Mouse (Mus musculus) urinary bladder, postnatal 4 days (tissue): Measurements from ENCODE around the gene Ttc1.

Experiments used
- DNase-seq, 2 experiments: peaks; one replicate each; pipeline ENCODE4 v3.0.0; 2021 to 2022; ENCODE audit warnings: low spot score in 2 of 2

The Ttc1 gene

GRCm38 (mm10) chr11:43703552-43703951, 44.3 kb downstream of the Ttc1 start:
- no peak for DNase-seq

DNA sequence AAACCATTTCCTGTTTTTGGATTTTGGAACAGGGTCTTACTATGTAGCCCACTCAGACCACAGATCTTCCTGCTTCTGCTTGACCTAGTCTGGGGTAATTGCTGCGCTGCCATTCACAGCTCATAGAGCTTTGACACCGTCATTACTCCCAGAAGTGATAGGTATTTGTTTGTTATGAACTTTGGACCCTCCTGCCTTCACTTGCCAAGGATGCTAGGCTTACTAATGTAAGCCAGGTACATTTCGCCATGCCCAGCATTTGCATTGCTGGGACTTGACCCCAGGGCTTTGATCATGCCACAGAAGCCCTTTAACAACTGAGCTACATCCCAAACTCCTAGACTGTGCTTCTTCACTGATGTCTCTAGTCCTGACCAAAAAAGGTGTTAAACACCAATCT, 47.5 kb downstream of the Ttc1 start:
- no peak for DNase-seq

- no peak for DNase-seq
Observed at GRCm38 (mm10) chr11:43698621-43699020, 49.2 kb downstream of the Ttc1 start.

GRCm38 (mm10) chr11:43696623-43697022, 51.2 kb downstream of the Ttc1 start:
- no peak for DNase-seq

DNA sequence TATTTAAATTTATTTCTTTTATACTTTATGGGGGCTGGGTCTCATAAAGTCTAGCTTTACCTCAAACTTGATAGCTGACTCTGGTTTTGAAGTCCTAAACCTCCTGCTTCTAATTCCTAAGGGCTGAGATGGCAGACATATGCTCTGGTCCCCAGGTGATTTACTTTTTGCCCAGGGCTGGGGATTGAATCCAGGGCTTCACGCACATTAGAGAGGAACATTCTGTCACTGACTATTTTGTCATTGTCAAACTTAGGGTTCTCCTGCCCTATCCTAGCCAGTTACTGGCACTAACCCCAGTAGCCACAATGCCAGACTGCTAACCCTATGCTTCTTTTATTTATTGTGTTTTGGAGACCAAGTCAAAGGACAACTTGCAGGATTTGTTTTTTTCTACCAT, 59.0 kb downstream of the Ttc1 start:
- DNase-seq, result no peak

- DNase-seq, result peak in 1 of 2 experiments; percentile 44
Observed at GRCm38 (mm10) chr11:43682415-43683217, 65.2 kb downstream of the Ttc1 start.

- DNase-seq, result peak; percentile 99 to 100
Observed at GRCm38 (mm10) chr11:43681472-43682414, 66.1 kb downstream of the Ttc1 start, which contains the start of gene Pwwp2a. Gene Pwwp2a, plus strand, starts transcription at chr11:43681998.
